Mouse (Mus musculus) brain, embryonic 18.5 days (tissue): ENCODE data around the gene Asgr1.

Experiments used
- DNase-seq: peaks from one replicate; pipeline ENCODE4 v3.0.0-alpha.2; 2012; ENCODE audit warnings: low read depth, low spot score

Gene Asgr1

DNA sequence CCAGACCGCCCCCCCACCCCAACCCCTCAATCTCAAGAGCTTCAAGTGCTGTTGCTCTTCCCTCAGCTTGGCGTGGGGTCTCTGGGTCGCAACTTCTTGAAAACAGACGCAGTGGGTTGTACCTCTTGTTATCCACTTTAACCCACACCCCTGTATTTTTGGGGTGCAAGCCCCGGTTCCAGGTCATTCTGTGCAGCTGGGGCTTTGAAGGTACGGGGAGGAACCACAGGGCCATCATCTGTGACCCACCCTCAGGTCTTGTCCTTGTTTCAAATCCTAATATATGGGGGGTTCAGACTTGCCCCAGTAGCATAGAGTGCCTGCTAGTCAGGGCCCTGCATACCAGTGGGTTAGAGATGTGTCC lies 29.8 kb upstream of the Asgr1 start:
- DNase-seq, result no peak

DNA sequence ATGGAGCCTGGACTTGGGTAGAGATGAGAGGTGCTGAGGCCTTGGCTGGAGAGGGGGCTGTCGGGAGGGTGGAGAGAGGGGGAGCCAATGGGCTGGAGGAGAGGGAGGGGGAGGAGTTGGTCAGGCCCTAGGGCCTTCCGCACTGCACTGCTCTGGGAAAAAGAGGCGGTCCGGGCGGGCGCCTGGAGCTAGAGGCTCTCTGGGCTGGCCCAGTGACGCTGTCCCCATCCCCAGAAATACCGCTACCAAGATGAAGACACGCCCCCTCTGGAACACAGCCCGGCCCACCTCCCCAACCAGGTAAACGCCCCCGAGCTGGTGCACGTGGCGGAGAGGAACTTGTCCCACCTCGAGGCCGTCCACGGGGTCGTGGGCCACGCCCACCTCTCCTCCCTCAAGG lies 27.2 kb upstream of the Asgr1 start:
- no peak for DNase-seq

DNA sequence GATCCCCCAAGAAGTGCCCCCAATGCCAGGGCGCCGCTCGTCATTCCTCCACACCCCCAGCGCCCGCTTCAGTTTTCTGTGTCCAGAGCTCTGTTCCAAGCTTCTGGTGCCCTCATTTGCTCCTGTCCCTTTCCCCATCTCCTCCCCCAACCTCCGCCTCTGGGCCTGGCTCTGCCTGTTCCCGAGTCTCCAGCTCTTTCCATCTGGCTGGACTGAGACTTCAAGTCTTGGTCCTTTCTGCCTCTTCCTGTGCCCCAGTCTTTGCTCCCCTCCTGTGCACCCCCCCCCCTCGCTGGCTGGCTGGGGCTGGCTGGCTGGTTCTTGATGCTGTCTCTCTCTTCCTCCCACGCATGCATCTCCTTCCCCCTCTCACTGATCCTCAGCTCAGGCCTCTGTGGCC lies 26.5 kb upstream of the Asgr1 start:
- DNase-seq, result no peak

DNA sequence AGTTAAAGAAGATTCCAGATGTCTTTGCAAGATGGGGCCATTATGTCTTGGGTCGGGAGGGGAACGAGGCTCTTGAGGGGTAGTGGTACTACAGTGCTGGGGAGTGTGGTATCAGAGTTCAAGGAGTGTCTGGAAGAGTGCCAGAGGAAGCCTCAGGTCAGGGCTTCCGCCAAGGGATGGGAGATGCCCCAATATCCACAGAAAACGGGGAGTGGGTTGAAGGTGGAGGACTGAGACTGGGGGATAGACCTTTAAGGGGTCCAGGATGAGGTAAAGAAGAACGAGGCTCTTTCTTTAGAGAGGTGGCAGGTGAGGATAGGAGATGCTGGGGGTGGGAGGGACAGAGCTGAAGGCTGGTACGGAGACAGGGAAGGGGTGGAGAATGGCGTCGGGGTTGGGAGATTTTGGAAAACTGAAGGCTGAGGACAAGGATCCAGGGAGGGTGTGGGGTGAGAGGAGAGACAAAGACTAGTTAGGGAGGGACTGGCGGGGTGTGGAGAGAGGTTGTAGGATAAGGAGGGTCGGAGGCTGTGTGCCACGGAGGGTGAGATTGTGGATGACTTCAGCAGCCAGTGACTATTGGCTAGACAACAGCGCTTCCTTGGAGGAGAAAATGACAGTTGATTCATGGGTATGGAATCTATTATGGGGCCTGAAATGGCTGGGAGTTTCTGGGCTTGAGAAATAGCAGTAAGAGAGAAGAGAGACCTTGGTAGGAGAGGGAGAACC lies 25.3 kb upstream of the Asgr1 start:
- DNase-seq, result no peak

DNA sequence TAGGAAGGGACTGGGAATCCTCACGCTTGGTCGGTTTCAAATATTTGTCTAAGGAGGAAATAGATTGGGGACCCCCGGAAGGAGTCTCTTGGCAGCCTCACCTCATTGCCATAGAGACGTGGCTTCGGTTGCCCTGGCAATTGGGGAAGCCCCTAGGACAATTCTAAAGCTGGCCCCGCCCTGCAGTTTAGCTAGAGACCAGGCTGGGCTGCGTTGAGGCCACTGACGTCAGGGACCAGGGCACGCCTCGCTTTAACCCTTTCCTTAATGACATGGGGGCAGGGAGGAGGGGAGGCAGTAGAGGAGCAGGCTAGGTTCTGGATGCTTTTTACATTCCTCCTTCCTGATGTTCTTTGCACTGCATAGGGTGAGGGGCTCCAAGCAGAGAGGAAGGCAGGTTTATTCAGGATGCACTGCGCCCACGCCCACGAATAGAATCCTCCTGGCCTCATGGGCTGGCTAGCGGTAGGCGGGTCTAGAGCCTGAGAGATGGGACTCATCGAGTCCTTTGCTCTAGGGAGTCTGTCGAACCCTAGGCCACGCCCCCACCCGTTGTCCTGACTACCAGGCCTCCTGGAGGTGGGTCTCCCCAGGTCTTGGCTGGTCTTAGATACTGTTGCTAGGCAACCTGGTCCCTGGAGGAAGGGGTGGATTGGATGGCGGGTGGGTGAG lies 24.6 kb upstream of the Asgr1 start:
- peak; percentile 95 for DNase-seq

DNA sequence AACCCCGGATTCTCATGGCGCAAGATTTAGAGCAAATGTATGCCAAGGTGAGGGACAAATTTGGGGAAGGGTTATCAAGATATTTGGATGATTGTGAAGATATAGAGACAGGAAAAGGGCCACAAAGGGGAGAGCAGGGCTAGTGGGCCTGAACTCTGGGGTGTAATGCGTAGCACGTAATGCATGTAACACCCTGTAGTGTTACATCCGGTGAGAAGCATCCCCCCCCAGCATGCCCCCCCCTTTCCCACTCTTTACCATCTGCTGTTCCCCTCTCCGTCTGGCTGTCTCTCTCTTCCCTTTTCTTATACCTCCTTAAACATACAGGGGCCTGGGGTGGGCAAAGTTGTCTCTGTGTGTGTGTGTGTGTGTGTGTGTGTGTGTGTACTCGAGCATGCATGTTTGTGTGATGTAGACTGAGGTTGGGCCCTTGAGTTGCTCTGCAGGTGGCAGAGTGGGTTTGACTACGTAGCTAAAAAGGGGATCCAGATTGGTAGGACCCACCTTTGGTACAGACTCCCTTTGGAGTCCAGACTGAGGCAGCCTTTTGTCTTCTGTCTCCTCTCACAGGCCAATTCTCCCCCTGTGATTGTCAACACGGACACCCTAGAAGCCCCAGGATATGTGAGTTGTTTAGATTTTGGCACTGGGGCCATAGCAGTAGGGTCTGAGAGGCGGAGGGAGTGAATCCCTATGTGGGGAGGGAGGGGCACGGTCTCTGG lies 23.9 kb upstream of the Asgr1 start:
- no peak for DNase-seq

DNA sequence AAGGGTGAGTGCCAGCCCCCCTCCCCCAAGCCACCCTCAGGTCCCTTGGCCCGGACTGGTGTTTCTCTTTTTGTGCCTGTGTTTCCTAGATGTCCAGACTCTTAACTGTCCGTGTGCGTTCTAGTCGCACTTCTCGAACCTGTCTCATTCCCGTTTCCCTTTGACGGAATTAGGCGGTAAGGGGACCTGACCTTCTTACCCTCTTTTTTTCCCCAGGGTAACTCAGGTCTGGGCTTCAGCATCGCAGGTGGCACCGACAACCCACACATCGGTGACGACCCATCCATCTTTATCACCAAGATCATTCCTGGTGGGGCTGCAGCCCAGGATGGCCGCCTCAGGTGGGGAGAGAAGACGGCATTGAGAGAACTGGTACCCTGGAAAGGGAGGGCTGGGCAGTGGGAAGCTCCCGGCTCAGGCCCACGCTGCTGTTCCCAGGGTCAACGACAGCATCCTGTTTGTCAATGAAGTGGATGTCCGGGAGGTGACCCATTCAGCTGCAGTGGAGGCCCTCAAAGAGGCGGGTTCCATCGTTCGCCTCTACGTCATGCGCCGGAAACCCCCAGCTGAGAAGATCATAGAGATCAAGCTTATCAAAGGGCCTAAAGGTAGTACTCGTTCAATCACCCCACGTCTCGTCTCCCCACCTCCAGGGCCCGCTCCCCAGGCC lies 23.1 kb upstream of the Asgr1 start:
- DNase-seq, result no peak

DNA sequence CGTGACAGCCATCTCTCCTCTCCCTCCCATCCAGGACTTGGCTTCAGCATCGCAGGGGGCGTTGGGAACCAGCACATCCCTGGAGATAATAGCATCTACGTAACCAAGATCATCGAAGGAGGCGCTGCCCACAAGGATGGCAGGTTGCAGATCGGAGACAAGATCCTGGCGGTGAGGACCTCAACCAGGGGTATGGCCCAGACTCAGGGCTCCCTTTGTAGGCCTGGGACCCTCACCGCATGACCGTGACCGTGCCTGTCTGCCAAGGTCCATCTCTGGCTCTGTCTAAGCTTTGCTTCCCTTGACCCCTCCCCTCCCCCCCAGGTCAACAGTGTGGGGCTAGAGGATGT lies 22.6 kb upstream of the Asgr1 start:
- DNase-seq, result no peak

DNA sequence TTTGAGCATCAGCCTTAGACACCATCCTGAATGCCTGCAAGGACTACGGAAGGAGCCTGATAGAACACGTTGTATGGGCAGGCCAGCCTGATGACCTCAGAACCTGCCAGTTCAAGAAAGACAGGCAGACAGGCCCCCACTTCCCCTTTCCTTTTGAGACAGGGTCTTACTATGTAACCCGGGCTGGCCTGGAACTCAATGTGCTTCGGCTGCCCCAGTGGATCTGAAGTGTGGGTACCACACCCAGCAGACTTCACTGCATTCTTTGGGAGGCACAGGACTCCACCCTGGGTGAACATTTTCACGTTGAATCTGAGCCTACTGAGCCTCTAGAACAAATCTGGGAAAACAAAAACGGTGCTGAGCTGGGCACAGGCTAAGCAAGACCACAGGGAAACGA lies 15.7 kb upstream of the Asgr1 start:
- no peak for DNase-seq

DNA sequence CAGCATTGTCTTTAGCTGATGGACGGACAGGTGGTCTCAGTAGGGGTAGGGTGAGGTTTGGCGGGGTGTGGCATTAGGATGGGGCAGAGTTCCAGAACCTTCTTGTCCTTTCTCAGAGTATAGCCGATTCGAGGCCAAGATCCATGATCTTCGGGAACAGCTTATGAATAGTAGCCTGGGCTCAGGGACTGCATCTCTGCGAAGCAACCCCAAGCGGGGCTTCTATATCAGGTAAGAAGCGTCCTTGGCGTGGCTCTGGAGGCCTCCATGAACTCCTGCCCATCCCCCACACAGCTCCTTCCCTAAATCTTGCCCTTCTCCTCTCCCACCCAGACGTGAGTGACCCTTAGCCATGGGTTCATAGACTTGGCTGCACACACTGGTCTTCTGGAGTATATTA lies 14.3 kb upstream of the Asgr1 start:
- DNase-seq, result no peak

DNA sequence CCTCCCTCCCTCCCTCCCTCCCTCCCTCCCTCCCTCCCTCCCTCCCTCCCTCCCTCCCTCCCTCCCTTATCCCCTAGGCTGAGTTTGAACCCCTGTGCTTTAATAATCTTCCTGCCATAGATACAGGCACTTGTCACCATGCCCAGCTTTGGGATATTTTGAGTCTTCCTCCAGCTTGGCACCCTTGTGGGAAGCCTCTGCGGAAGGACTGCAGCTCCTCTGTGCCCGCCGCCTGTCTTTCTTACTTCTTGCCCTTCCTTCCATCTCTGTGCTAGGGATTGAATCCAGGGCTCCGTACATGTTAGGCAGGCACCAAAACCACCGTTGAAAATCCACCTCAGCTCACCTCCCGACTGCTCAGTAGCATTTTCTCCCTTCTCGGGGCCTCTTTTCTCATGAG lies 13.7 kb upstream of the Asgr1 start:
- DNase-seq, result no peak

DNA sequence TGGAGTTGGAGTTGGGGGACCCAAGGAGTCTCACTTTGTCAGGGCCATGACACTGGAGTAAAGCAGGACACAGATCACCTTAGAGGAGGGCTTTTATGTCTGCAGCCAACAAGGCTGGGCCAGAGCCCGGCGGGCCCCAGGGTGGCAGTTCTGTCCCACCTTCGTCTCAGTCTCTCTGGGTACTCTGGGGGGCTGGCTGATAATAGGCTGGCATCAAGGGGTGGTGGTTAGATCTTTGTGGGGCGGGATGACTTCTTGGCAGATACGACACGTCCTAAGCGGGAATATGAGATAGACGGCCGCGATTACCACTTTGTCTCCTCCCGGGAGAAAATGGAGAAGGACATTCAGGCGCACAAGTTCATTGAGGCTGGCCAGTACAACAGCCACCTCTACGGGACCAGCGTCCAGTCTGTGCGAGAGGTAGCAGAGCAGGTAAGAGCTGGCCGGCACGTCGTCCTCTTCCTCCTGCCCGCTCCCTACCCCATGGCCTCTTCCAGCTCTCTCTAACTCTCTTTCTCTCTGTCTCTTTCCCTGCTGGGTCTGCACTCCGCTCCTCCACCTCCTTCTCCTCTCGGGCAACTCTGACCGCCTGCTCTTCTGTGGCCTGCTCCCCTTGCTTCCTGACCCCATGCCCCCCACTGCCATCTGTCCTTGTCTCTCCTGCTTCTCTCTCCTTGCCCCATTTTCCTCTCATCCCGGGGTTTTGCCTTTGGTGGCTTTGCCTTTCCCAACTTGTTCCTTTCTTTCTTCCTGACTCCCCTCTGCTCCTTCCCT lies 11.4 kb upstream of the Asgr1 start:
- no peak for DNase-seq

DNA sequence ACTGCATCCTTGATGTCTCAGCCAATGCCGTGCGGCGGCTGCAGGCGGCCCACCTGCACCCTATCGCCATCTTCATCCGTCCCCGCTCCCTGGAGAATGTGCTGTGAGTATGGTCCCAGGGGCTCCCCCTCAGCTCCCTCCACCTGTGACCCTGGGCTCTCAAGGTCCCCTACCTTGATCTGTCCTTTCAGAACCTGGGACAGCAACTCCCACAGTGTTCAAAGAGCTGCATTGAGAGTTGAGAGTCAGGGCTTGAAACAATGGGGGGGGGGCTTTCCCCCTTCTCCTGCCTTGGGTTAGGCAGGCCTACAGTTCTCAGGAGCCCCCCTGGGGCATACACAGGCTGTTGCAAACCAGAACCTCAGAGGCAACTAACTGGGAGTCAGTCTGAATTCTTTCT lies 10.2 kb upstream of the Asgr1 start:
- no peak for DNase-seq

DNA sequence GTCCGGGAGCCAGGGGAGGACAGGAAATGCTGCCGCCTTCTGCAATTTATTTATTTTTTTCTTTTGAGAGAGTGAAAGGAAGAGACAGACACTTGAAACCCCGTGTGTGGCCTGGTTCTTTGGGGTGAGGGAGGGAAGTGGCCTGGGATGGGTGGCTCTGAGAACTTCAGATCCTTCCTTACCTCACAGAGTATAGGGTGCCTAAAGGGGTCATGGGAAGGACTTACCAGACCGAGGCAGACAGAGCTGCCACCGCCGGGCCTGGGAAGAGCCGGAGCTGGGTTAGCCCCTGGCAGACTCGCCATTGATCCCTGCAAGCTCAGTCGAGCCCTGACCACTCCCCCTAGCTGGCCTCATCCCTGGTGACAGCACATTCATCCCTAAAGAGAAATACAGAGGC lies 8.4 kb upstream of the Asgr1 start:
- DNase-seq, result no peak

DNA sequence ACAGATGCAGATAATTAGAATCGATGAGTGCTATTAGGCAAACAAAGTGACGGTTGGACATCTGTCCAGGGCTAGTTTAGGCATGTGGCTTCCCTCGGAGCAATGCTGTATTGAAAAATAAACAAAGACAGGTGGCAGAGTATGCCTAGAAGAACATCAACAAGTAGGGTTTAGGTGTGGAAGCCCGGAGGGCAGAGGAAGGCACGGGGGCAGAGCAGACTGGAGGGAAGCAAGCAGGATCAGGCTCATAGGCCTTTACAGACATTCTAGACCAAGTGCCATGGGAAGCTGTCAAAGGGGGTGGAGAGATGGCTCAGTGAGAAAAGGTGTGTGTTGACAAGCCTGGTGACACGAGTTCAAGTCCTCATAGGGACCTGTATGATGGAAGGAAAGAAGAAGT lies 4.5 kb upstream of the Asgr1 start:
- no peak for DNase-seq

DNA sequence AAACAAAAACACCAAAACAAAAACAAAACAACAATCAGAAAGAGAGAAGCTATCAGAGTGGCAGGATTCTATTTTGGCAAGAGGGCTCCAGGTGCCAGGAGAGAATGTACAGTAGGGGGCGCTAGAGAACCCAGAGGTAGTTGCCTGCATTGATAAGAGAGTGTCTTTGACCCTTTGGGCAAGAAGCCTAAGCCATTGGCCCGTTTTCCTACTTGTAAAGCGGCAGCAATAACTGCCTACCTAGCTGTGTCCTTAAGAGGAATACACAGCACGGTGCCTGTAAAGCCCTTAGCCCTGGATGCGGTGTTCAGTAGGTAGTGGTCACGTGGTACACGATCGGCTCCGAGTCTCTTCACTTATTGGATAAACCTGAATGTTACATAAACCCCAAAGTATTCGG lies 4.1 kb upstream of the Asgr1 start:
- DNase-seq, result no peak

DNA sequence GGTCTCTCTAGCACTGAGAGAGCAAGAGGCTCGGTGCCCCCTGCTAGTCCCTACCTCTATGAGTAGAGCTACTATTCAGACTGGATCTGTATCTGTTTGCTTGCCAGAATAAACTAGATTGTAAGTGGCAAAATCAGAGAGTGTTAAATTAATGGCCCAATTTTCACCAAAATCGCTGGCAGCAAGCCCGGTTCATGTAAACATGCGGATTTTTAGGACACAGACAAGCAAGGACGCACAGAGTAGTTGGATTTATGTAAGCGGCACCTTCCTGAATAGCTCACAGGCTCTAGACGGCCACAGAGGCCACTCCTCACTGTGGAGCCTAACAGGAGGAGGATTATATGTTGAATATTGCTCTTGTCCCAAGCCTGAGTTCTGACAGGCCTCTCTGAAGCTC lies 729 bp upstream of the Asgr1 start:
- DNase-seq, result no peak

DNA sequence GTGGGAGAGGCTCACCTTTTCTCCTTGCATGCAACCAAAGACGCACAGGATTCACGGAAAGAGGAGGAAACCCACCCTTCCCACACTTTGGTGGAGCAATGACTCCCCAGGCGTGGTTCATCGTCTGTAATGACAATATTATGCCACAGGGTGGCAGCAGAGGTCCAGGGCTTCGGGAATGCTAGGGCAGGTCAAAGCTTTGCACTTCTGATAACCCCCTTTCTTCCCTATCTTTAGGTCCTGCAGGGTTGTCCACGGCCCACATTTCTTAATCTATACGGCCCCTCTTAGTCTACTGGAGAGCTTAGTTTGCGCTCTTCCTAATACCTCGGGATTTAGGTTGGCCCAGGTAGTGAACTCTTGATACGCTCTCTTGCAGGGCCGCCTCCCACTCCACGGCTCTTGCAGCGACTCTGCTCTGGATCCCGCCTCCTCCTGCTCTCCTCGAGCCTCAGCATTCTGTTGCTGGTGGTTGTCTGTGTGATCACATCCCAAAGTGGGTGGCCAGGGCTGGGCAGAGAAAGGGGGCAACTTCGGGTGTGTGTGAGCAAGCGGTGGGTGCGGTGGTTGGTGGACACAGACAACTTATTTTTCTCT lies 1.8 kb downstream of the Asgr1 start:
- DNase-seq, result no peak

DNA sequence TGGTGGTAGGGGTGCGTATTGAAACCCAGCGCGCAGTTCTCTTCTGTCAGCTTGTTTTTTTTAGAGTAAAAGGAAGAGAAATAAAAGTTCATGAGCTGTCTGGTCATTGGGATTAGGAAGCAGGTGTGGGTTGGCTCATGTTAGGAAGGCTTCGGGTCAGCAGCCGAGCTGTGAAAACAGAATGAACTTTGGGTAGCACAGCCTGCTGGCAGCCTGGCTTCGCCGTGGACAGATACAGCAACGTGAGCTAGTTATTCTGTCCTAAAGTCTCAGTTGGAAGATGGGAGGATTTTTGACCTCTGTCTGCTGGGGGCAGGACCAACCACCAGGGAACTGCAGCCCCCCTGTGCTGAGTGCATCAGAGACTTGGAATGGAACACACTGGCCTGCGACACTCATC lies 3.9 kb downstream of the Asgr1 start:
- no peak for DNase-seq

DNA sequence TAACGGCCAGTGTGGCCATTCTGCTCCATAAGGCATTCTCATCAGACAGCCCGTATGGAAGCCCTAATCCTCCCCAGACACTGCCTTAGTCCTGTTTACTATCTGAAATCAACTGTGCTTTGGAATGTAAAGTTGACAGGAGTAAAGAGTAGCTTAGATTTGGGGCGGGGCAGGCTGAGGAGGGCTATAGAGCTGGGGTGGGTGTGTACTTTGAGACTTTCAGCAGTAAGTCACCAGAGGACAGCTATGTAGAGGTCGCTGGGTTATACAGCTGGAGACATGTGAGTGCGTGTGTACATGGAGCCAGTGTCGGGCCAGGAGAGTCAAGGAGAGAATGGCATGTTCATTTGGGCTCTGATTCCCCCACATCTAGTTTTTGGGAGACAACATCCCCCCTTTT lies 6.0 kb downstream of the Asgr1 start:
- no peak for DNase-seq

DNA sequence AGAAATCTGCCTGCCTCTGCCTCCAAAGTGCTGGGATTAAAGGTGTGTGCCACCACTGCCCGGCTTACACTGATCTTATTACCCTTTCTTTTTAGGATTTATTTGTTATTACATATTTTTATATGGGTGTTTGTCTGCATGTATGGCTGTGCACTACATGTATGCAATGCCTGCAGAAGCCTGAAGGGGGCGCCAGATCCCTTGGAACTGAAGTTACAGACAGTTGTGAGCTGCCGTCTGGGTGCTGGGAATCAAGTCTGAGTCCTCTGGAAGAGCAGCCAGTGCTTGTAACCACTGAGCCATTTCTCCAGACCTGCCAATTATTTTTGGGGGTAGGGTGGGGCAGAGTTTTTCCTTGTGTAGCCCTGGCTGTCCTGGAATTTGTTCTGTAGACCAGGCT lies 9.2 kb downstream of the Asgr1 start:
- DNase-seq, result no peak

DNA sequence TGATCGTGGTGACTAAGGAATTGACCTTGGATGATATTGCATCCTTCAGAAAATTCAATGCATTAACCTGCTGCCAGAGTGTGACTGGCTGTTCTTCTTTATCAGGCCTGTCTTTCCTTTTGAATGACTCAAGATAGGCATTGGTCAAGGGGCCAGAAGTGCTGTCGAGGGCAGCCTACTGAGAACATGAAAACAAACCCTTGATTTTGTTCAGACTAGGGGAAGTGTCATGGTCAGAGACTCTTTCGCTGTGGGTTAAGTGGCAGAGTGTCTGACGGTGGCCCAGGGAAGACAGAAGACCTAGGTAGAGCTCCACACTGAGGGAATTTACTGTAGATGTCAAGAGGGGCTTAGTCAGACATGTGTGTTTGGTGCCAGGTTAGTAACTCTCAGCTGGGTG lies 12.8 kb downstream of the Asgr1 start:
- no peak for DNase-seq
